Mouse (Mus musculus) cerebellum, adult 8-10 months (tissue): ENCODE data around the gene Dgkg.
A peak's percentile ranks its signal among the peaks of the same experiment; 100 is the strongest.

Experiments used
- DNase-seq: peaks from one replicate; pipeline ENCODE4 v3.0.0; 2022

Dgkg gene

DNA sequence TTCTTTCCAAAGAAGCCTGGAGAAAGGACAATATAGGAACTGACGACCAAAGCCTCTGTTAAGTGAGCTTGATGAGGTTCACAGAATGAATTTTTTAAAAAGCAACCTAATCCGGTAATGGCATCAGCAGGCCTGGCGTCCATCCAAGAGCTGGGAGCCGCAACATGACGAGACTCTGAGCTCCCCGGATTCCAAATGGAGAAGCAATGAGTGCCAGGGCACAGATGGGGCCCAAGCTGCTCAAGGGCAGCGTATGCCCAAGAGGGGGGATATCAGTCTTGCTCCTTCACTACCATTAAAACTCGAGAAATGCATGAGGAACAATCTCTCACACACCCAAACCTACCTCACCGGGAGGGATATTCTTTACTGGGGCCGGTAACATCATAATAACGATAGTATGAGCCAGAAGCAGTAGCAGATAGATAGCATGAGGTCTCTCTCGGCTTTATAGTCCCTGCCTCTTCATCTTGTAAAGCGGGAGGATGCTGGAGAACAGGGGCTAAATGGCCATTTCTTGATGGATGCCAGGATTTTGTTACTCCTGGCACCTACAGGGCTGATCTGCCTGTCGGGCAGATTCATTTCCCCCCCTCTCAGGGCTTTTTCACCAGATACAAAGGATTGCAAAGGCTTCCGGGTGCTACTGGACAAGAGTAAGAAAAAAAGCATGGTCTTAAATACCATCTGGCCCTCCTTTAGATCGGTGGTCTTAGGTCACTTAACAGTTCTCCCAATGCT lies 226.6 kb downstream of the Dgkg start:
- DNase-seq, result peak; percentile 88

DNA sequence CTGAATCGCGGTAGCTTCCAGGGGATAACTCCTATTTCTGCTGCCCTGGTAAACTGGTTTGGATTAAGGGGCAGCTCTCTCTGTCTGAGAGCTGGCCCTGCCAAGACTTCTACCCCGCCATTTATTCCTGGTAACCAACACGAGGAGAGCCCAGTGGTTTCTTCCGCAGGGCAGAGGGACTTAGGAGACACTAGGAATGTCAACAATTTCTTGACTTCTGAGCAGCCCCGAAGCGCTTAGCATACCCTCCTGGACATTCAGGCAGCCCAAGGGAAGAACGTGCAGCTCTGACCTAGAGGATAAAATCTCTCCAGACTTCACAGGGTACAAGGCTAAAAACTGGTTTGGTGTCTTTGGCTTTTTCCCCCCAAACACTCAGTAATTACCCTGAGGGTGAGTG lies 227.6 kb downstream of the Dgkg start:
- DNase-seq, result no peak

DNA sequence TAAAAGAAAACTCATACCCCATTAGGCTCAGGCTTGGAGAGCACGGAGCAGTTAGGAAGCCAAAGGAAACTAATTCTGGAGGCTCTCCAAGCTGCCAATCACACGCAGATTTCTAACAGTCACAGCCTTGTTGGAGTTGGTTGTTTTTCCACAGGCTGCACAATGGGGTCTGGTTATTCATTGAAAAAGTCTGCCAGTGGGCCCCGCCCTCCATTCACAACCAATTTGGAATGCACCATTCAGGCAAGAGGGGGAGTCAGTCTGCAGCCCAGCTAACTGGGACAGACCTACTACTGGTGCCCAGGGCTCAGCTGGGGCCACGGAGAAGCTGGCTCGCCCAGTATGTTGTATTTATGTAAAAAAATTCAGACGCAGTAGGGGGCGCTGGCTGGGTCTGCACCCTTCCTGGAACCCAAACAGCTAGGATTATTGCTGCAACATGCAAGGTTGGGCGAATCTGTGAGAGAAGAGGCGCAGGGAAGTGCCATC lies 228.1 kb downstream of the Dgkg start:
- DNase-seq, result peak; percentile 82

DNA sequence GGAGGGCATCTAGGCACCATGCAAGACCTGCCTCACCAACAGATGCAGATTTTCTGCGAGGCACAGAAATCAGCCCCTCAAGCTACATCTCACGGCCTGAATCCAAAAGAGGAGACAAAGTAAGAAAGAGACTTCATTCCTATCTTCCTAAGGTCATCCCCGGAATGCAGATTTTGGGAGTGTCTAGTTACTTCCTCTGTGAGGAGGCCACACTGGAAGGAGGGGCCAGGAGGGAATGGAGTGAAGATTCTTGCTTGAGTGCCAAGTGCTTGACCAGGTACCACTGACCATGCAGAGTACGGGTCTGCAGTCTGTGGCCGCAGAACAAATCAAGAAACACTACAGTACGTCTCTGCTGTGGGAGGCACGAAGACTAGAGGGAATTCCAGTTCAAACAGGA lies 230.2 kb downstream of the Dgkg start:
- DNase-seq, result no peak

DNA sequence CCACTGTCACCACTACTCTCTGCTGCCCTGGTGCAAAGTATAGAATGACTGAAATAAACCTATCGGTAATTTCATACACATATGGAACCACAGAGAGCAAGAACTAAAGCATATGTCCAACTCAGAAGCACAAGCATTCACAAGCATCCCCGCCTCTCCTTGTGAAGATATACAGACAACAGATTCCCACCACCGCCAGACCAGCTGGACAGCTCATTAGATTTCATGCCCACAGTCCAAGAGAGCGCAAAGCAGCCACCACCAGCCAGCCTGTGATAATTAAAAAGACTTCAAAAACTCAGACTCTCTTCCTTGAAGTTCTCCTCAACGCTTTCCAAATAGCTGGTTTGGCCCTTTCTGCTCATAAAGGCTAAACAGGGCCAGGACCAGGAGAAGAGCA lies 234.8 kb downstream of the Dgkg start:
- DNase-seq, result no peak
